Mouse (Mus musculus): ENCODE data around the gene Kdm5a.

Gene Kdm5a

DNA sequence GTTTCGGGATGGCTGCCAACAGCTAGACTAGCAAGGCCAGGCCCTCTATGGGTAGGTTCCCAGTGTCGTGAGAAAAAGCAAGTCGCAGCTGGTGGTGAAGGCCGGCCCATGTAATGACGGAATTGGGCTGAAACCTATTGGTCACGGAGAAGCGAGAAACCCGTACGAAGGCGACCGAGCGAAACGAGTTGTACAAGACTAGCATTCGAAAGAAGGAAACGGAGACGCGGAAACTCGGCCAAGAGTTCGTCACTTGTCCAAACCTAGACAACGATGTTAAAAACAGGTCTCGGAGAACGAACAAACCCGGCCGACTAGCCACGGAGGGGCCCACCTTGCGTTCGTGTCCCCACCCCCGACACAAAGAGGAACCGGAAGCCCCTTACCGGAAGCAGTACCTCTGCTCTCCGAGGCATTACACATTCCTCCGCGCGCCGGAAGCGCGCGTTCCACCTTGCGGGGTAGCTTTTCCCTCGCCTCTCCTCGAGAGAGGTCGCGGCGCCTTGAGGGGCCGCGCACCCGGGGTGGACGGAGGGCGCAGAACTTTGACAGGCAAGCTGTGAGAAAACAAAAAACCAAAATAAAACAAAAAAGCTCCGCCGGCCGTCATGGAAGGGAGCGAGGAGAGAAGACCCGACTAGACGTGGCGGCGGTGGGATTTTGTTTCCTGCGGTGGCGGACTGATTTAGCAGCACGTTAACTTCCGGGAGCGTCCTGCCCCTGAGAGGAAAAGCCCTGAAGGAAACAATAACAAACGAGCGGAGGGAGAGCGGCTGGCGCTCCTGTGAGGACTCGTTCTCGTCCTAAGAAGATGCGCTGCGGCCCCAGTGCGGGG is at the start of gene Kdm5a, which contains the start of gene Ccdc77:
TSS of gene Kdm5a (plus strand) at position 437 of the 835 bp plus-strand sequence.
TSS of gene Ccdc77 (minus strand) at position 687 of the 835 bp plus-strand sequence.
- peak; percentile 94 for DNase-seq (ENCODE audit: low read depth, low spot score)

GRCm38 (mm10) chr6:120318303-120318940 is 45.5 kb upstream of the Kdm5a start:
- DNase-seq (ENCODE audit: low read depth, low spot score) = no peak

DNA sequence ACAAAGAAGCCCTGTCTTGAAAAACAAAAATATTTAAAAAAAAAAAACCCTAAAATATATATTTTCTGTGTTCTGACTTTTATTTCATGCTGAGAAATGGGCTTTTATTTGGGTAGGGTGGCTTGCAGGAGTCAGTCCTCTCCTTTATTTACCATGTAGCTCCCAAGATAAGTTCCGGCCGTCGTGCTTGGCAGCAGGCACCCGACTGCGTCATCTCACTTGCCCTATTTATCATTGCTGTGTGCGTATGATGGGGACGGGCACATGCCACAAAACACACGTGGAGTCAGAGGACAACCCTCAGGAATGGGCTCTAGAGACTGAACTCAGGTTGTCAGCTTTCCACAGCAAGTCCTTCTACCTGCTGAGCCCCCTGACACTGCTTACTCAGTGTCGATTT is 44.8 kb upstream of the Kdm5a start:
- no peak for DNase-seq (ENCODE audit: low read depth, low spot score)

- no peak for DNase-seq (ENCODE audit: low read depth, low spot score)
Observed at GRCm38 (mm10) chr6:120320369-120320768, 43.6 kb upstream of the Kdm5a start.

DNA sequence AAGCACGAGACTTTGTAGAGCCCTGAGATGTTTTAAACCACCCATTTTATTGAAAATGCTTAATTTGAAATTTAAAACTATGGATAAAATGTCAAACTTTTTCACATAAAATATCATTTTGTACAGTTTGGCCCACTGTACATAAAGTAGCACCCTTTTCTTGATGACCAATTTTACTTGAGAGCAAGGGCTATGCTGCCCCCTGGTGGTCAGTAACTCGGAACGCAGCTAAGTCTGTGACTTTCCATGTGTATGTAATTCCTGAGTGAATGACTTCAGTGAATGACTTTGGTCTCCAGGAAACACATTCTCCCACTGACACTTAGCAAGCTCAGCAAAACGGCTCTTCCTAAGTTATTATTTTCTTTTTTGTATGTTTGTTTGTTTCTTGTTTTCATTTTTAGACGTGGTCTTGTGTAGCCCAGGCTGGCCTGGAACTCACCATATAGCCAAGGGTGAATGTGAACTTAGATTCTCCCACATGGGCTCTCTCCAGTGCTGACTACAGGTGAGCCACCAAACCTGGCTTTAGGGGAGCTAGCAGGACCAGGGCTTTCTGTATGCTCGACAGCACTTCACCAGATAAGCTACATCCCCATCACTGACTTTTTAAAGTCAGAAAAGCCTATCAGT is 39.5 kb upstream of the Kdm5a start:
- peak; percentile 84 for DNase-seq (ENCODE audit: low read depth, low spot score)

DNA sequence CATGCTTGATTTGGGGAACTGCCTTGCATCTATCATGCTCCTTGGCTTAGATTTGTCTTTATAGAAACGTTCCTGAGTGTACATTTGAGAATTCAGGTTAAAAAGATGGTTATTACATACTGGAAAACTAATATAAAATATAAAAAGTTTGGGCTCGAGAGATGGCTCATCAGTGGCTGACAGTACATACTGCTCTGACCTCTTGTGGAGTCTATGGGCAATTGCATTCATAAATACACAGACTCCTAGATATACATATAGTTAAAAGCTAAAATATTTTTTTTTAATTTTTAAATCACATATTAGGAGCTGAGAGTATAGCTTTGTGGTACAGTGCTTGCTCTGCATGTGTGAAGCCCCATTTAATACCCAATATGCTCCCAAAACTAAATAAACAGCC is 31.6 kb upstream of the Kdm5a start:
- DNase-seq (ENCODE audit: low read depth, low spot score) = no peak

DNA sequence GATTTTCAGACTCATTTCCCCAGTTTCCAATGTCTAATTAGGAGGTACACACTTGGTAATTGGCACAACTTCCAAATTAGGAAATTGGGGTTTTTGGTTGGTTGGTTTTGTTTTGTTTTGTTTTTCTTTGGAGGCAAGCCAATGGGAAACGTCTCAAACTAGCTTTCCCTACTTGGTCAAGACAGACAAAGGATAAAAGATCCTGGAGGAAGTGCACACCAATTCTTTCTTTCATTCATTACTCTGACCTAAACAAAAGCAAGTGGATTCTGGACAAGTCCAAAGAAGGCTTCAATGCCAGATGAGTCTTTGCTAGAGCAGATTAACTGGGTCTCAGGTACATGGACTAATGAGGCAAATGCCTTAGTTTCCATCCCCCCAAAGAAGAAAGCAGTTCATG is 19.9 kb upstream of the Kdm5a start:
- no peak for DNase-seq (ENCODE audit: low read depth, low spot score)

- no peak for DNase-seq (ENCODE audit: low read depth, low spot score)
Observed at GRCm38 (mm10) chr6:120349018-120349417, 14.9 kb upstream of the Kdm5a start.

DNA sequence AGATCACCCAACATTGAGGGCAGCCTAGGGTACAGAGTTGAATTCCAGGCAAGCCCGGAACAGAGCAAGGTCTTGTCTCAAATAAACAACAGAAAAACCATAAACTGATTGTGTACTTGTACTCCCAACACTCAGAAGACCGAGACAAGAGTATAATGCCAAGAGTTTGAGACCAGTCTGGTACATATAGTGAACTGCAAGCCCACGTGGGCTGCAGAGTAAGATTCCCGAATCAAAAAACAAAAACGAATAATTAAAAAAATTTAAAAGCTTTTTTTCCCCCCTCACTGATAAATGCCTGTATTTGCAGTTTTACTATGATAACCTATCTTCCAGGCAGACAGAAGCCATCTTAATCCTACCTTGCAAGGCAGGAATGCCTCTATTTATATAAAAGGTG is 7.4 kb upstream of the Kdm5a start:
- DNase-seq (ENCODE audit: low read depth, low spot score) = no peak

DNA sequence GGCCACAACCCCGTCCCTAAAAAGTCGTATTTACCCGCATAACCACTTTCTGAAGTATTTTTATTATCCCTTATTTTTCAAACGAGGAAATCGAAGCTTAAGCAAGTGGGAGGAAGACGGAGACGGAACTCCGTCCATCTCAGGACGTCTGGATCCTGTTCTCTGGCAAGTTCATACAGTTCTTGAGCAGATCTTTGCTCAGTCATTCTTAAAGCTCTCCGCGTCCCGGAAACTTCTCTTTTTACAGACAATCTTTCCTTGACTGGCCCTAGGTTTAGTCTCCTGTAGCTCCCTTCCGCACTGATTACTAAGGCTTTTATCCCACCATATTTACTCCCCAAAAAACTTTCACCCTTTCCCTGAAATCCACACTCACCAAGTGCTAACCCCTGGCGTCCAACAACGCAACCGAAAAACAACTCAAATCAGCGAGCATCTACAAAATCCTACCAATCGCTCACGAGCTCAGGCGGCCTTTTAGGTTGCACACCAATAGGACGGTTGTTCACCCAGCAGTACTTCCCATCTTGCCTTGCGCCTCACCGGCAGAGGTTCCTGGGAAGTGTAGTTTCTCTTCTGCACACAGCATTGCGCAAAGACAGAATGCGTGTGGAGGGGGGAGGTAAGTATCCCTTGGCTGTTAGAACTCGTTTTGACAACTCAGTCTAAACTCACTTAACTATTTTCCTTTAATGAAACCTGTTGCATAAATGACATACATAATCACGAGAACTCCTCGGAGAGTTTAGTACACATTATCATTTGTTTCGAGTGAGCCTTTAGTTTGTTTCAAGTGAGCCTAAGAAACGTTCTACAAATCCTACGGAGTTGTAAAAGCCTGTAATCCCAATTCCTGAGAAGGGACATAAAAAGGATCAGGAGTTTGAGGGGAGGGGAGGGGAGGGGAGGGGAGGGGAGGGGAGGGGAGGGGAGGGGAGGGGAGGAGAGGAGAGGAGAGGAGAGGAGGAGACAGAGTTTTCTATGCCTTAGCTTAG is 6.7 kb upstream of the Kdm5a start:
- DNase-seq (ENCODE audit: low read depth, low spot score) = peak; percentile 94

DNA sequence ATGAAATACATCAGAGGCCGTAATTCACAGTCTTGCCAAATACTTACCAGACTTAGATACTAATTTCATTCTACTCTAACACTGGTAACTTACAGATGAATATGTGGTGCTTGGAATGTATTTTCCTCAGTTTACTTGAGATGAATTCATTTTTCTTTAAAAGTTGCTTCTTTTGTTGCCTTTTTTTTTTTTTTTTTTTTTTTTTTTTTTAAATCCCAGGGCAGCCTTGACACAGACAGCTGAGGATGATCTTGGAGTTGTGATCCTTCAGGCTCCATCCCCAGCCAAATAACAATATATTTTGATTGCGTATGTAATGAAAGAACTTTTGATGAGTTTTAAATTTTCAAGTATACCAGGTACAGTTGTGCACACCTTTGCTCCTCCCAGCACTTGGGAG is 1.8 kb upstream of the Kdm5a start:
- no peak for DNase-seq (ENCODE audit: low read depth, low spot score)

GRCm38 (mm10) chr6:120362774-120363687 is 893 bp upstream of the Kdm5a start:
- DNase-seq (ENCODE audit: low read depth, low spot score) = no peak

DNA sequence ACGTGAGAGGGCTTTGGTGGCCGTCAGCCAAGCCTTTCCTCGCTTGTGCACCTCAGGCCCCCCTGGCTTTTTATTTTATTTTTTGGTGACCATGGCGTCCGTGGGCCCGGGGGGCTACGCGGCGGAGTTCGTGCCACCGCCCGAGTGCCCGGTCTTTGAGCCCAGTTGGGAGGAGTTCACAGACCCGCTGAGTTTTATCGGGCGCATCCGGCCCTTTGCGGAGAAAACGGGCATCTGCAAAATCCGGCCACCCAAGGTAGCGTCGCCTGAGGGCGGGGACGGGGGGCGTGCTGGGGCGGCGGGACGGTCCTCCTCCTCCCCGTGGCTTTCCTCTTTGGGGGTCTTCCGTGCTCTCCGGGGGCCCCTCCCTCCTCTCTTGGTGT is 590 bp downstream of the Kdm5a start:
- no peak for DNase-seq (ENCODE audit: low read depth, low spot score)

DNA sequence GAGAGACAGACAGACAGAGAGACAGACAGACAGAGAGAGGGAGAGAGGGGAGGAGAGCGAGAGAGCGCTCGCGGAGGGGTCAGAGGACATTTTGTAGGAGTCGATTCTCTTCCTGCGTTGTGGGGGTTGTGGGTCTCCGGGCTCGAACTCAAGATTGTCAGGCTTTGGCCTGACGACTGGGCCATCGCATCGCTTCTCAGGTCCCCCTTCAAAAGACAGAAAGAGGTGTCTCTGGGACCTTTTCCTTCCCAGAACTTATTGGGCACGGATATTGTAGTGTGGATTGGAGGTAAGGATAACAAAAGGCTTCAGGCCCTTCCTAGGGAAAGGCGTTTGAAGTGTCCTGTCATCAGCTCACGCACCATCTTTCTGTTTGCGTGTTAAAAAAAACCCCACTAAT is 1.1 kb downstream of the Kdm5a start:
- DNase-seq (ENCODE audit: low read depth, low spot score) = no peak

DNA sequence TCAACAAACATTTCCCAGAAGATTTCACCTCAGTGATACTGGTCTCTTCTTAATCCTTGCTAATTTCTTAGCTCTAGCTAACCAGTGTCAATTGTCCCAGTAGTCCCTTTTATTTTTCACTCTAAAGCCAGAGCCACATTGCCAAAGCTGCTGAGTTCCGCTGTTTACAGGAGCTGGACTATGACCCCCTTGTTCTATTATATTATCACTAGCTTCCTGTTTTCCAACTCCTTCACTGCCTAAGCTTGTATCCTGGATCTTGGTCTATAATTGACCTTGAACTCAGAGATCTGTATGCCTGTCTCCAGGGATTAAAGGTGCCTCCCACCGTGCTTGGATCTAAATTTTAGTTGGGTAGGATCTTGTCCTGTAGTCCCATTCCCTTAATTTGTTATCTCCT is 12.8 kb downstream of the Kdm5a start:
- no peak for DNase-seq (ENCODE audit: low read depth, low spot score)

DNA sequence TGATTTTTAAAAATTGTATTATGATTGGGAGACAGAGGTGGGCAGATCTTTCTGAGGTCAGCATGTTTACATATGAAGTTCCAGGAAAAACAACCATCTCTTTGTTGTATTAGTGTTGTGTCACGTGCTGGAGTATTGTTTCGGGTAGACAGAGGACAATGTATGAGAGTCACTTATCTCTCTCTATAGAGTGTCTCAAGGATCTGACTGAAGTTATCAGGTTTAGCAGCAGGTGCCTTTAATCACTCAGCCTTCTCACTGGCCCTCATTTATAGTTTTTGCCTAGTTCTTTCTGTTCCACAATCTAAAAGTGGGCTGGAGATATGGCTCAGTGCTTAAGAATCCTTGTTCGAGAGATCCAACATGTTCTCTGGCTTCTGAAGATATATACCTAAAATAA is 26.1 kb downstream of the Kdm5a start:
- DNase-seq (ENCODE audit: low read depth, low spot score) = no peak

GRCm38 (mm10) chr6:120392811-120393210 is 28.9 kb downstream of the Kdm5a start:
- no peak for DNase-seq (ENCODE audit: low read depth, low spot score)

GRCm38 (mm10) chr6:120395622-120396345 is 31.9 kb downstream of the Kdm5a start:
- no peak for DNase-seq (ENCODE audit: low read depth, low spot score)

DNA sequence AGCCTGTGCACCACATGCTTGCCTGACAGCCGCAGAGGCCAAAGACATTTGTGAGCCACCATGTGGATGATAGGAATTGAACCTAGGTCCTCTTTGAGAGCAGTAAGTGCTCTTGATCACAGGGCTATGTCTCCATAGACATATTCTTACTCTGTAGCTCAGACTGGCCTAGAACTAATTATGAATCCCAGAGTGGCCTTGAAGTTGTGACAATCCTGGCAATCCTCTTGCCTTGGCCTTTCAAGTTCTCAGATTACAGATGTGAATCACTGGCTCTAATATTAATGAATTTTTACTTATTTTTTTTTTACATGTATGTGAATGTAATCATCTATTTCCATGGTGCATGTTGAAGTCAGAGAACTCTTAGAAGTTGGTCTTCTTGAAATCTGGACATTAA is 40.0 kb downstream of the Kdm5a start:
- no peak for DNase-seq (ENCODE audit: low read depth, low spot score)

DNA sequence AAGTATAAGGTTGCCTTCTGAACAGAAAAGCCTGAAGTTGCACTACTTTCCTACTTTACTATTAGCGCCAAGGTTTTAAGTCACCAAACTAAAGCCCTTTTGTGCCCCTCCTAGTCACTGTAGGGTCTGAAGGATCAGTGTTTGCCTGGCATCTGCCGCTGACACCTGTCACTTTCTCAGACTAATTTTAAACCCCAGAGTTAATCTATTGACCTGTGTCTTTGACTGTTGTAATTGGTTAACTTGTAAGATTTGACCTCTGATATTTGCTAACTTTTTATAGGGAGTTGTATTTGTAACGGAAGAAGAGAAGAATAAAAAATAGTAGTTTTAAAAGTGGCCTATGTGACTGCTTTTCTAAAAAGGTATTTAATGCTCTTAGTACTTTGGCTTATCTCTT is 74.2 kb downstream of the Kdm5a start:
- DNase-seq (ENCODE audit: low read depth, low spot score) = no peak

All from WW6 (cell line).